Mouse (Mus musculus) adrenal gland, adult 10 weeks (tissue): ENCODE measurements around the gene Map2k1. TPM values are rescaled to one million over a fixed set of nuclear protein-coding genes. Genes with fewer than 3 reads are reported as not detected.

Experiments used
- polyA plus RNA-seq: library from polyadenylated mRNA; stranded (reverse); fragments of 350-450 nt; fragmentation: Illumina TruSeq; extraction: RNeasy Lipid Tissue Mini Kit (QIAGEN cat#74804); gene quantifications from one replicate; pipeline ENCODE4 v1.2.3, GENCODE M21; 2014; ENCODE audit warnings: low read depth, low replicate concordance

Map2k1 gene
- polyA plus RNA-seq, result 65.7 TPM

GRCm38 (mm10) chr9:64253021-64253904 lies at the start of gene Map2k1:
TSS of gene Map2k1 (minus strand) at chr9:64253631.

GRCm38 (mm10) chr9:64281105-64281780 lies 27.8 kb upstream of the Map2k1 start, which contains the start of gene Tipin:
TSS of gene Tipin (plus strand) at chr9:64281581.

GRCm38 (mm10) chr9:64234768-64235435 lies 18.5 kb downstream of the Map2k1 start, which contains the start of gene Uchl4:
TSS of gene Uchl4 (plus strand) at chr9:64235201.

GRCm38 (mm10) chr9:64178974-64179646 lies 74.3 kb downstream of the Map2k1 start, which contains the start of gene Snapc5:
TSS of gene Snapc5 (plus strand) at chr9:64179274.

GRCm38 (mm10) chr9:64172816-64173665 lies 80.4 kb downstream of the Map2k1 start, which contains the start of the genes Zwilch and Rpl4:
TSS of gene Zwilch (minus strand) at chr9:64173104.
TSS of gene Rpl4 (plus strand) at chr9:64173375.

Other genes with a start within 250 kb of the Map2k1 start
- 2.6 TPM for gene Smad6, start 231.6 kb downstream of the Map2k1 start, polyA plus RNA-seq
- gene Lctl, start 136.5 kb downstream of the Map2k1 start, polyA plus RNA-seq, result 1.0 TPM
- 5.8 TPM for gene Zwilch, start 80.5 kb downstream of the Map2k1 start, polyA plus RNA-seq
- 475 TPM for gene Rpl4, start 80.3 kb downstream of the Map2k1 start, polyA plus RNA-seq
- 71.6 TPM for gene Snapc5, start 74.4 kb downstream of the Map2k1 start, polyA plus RNA-seq
- gene Uchl4, start 18.4 kb downstream of the Map2k1 start, polyA plus RNA-seq, result not detected
- 65.4 TPM for gene Tipin, start 27.9 kb upstream of the Map2k1 start, polyA plus RNA-seq
- gene Dis3l, start 87.7 kb upstream of the Map2k1 start, polyA plus RNA-seq, result 19.4 TPM
- 0.41 TPM for gene Megf11, start 132.0 kb upstream of the Map2k1 start, polyA plus RNA-seq